Mouse (Mus musculus): ENCODE measurements around the gene Adamts10.
A peak's percentile ranks its signal among the peaks of the same experiment; 100 is the strongest.

Gene Adamts10

DNA sequence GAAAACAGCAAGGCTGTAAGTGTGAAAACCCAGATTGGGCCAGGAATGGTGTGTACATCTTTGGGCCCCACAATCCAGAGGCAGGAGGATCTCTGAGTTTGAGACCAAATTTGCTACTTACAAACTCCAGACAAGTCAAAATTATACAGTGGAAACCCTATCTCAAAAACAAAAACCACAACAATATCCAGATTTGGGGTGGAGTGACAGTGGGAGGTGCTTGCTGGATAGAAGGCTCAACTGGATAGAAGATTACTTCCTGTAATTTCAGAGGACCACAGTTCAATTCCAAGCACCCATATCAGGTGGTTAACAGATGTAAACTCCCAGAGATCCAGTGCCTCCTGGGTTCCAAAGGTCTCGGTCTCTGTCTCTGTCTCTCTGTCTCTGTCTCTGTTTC lies 30.5 kb downstream of the Adamts10 start:
- DNase-seq (ENCODE audit: low read depth): no peak

DNA sequence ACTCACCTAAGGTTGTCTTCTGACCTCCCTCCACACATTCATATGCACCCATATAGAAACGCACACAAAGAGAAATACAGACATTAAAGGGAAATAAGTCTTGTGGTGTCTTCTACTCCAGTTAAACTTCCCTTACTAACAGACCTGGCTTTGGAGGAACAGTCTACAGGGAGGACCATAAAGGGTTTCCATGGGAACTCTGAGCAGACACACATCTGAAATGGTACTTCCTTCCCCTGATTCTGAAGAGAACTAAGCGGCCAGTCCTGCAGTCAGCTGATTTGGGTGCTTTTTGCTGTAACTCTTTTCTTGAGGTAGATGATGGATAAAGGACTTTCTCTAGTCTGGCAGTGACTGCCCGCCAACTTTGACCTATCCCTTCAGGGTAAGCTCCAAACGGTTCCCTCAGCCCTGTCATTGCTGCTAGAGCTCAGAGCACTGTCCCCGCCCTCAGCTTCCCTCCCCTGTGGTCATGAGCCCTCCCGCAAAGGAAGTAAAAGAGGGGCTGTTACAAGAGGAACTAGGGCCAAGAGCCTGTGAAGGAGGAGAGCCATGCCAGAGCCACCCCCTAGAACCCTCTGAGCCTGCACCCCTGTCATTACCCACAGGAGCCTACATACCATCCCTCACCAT lies 31.3 kb downstream of the Adamts10 start, which contains the start of gene Myo1f:
Myo1f (plus strand) TSS at position 485 of the 633 bp plus-strand sequence.
- peak; percentile 55 for DNase-seq (ENCODE audit: low read depth)

DNA sequence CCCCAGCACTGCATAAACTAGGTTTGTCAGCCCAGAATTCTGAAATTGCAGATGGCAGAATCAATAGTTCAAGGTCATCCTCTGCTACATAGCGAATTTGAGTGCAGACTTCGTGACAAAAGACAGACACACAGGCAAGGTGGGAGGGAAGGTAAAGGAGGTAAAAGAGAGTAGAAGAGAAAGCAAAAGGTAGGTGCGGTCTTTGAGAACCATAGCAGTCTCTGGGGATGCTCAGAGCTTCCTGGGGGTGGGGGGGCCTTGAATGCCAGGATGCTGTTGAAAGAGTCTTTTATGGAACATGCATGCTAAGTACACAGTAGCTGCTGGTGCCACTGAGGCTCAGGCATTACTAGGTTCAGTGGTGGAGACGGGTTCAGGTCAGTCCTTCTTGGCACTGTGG lies 33.9 kb downstream of the Adamts10 start:
- DNase-seq (ENCODE audit: low read depth): no peak

DNA sequence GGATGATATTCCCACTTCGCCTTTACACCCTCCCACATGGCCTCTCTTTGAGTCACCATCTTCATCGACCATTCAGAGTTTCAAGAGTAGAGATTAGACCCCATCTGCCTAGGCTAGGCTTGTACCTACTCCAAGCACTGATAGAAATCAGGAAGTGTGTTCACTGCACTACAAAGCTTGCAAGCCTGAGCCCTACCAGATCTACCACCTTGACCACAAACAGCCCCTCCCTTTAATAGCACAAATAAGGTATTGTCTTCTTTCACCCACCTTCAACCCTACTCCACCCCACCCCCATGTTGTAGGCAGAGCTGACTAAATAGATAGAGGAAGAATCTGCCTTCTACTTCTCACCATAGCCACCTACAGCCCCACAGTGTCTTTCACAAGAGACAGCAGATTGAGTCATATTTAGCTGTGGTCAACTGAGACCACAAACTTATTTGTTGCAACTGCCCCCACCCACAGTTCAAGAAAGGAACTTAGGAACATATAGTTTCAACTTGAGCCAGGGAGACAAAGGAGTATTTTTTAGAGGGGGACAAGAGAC lies 39.6 kb downstream of the Adamts10 start:
- DNase-seq (ENCODE audit: low read depth): peak; percentile 46

DNA sequence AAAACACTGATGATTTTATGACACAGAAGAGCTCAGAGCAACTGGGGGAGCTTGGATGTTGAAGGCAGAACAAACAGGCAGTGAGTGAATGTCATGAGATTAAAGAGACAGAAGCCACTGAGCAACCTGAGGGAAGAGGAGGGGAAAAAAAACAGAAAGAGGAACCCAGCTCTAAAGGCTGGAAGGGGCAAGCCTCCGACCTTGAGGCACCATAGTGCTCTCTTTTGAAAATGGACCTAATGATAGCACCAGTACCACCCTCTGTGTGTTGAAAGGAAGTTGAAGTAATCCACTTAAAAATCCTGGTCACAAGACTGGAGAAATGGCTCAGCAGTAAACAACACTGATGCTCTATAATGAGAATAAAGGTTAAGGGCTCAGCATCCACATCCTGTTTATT lies 40.6 kb downstream of the Adamts10 start:
- DNase-seq (ENCODE audit: low read depth): no peak

DNA sequence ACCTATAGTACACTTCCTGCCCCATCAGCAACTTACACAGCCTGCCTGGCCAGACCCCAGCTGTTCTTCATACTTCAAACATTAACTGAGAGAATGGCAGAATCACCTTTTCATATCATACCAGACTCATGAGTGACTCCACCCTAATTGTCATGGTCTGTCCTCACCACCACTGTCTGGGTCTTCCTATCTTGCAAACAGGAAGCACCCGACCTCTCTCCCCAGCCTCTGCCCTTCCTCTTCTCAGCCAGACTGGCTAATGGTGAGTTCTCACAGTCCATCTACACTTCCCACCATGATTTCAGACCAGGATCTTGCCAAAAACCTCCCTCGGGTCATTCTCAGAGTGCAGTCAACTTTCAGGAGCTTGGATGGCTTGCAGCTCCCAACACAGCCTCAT lies 42.2 kb downstream of the Adamts10 start:
- no peak for DNase-seq (ENCODE audit: low read depth)

DNA sequence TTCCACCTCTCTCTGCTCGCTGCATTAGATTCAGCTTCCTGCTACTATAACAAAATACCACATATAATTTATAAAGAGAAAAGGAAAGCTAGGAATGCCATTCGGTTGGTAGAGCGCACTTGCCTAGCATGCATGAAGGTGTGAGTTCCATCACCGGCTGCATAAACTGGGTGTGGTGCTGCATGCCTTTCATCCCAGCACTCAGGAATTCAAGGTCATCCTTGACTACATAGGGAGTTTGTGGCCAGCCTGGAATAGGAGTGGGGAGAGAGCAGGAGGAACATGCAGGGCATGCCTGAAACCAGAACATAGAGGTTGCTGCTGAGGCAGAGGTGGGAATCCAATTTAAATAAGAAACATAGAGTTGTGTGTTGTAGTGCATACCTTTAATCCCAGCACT lies 60.1 kb downstream of the Adamts10 start:
- no peak for DNase-seq (ENCODE audit: low read depth)

DNA sequence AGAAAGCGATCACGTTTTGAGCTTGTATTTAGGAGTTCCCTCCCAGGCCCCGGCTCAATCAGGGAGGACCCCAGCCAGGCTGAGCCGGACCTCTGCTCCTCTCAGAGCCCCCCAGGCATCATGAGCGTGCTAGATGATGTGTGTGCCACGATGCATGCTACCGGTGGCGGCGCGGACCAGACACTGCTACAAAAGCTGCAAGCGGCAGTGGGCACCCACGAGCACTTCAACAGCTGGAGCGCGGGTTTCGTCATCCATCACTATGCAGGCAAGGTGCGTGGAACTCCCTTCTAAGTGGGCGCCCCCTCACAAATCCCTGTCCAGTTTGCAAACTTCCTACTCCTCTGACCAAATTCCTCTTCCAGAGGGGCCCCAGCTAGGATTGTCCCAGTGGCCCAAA lies 62.0 kb downstream of the Adamts10 start:
- no peak for DNase-seq (ENCODE audit: low read depth)

DNA sequence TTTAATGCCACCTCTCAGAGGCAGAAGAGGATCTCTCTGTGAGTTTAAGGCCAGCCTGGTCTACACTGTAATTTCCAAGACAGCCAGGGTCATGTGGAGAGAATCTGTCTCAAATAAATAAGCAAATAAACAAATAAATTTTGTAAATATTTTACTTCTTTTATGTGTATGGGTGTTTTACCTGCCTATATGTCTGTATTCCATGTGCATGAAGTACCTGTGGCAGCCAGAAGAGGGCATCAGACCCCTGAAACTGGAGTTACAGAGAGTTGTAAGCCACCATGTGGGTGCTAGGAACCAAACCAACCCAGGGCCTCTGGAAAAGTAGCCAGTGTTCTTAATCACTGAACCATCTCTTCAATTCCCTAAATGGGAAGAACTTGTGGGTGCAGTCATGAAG lies 73.3 kb downstream of the Adamts10 start:
- no peak for DNase-seq (ENCODE audit: low read depth)

DNA sequence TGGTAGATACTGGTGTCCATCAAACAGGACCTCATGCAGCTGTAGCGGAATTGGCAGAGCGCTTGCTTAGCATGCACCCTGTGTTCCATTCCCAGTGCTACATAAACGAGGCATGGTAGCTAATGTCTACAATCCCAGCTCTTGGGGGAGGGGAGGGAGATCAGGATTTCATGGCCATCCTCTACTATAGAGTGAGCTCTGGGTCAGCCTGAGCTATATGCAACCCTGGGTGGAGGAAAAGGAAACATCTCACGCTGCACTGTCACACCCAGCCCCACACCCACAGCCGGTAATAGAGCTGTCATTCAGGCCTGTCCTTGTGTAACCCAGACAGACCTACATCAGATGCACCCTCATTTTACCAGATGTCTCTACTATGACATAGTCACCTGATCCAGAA lies 74.5 kb downstream of the Adamts10 start:
- no peak for DNase-seq (ENCODE audit: low read depth)

DNA sequence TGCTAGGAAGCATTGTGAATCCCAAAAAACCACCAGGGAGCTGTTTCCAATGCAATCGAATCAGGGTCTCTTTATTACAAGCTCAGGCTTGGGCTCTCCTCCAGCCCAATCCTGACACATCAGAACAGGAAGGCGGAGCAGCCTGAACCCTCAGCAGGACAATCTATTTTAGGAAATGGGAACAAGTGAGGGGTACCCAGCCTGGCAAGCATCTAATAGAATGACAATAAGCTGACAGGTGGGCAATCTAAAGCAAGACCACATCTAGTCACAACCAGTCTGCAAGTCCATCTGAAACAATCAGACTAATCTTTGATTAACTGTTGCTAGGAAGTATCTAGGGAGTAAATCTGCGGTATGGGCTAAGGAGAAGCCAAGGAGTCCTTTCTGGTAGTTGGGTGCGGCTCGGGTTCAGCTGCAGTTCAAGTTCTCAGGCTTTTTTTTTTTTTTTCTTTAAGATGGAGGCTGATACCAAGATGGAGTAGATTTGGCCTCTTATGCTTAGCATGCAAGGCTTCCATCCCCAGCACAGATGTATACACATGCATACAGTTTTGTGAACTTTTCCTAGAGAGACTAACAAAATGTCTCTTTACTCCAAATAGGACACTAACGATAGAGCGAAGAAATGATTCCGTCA lies 76.0 kb downstream of the Adamts10 start:
- no peak for DNase-seq (ENCODE audit: low read depth)

DNA sequence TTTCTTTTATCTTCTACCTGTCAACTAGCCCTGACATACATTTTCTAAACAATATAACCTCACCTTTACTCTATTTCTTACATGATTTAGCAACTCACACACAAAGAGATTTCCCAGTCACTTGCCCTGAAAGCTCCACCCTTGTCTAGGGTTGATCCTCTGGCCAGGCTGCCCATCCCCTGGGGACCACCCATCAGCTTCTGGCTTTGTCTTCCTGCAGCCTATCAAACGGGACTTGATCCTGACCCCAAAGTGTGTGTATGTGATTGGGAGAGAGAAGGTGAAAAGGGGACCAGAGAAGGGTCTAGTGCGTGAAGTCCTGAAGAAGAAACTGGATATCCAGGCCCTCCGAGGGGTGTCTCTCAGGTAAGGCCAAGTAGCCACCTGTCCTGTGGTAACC lies 76.8 kb downstream of the Adamts10 start:
- no peak for DNase-seq (ENCODE audit: low read depth)

DNA sequence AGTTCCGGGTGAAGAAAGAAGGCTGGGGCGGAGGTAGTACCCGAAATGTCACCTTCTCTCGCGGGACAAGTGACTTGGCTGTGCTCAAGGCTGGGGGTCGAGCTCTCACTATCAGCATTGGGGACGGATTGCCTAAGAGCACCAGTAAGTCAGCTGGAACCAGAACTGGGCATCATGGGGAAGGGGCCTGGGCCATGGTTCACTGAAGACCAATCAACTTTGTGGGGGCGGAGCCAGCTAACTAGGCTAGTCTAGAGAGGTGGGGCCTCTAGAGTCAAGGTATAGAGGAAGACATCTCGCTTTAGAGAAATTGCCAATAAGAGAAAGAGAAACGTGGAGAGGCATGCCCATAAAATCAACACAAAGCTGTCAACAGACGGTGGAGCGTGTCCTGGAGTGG lies 77.9 kb downstream of the Adamts10 start:
- no peak for DNase-seq (ENCODE audit: low read depth)
